Mouse (Mus musculus): ENCODE results near the gene 4632433K11Rik. TPM values are rescaled to one million over a fixed set of nuclear protein-coding genes. Genes with fewer than 3 reads are reported as not detected.

Gene 4632433K11Rik
- polyA plus RNA-seq, 1 experiment from 2014 or later: not detected

DNA sequence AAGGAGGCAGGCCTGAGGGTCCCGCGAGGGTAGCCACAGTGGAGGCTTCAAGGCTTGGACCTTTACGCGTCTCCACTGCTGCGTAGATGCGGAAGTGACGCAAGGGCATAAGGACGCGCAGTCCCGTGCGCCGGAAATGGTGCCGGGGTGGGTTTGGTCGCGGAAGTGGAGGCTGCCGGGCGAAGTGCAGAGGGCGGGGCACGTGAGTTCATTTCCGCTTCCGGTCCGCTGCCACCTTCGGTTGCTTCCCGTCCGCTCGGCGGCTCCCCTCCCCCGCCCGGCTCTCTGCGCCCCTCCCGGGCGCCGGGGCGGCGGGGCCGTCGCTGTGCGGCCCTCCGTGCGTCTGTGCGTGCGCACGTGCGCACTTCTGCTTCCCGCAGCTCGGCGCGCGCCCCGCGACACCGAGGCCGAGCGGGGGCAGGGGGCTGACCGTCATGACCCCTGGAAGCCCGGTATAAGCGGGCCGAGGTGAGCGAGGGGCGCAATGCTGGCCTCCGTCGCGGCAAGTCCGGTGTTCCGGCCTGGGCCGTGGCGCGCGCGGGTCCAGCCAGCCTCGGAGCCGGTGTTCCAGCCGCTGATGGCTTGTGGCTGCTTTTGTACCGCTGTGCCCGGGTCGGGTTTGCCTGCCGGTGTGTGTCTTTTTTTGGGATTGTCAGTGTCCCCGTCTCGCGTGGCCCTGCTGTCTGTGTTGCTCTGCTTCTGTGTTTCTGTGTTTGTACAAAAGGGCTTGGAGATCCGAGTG is 46.3 kb downstream of the 4632433K11Rik start, which contains the start of gene Epn1:
Gene Epn1 (plus strand): TSS at position 226 of the 742 bp plus-strand sequence.
- DNase-seq (ENCODE audit: low spot score) (peak; percentile 98), ATAC-seq (replicated peaks; ENCODE audit: low FRiP score, low read depth) (peak; percentile 97)
- Histone ChIP-seq H3K4me1 (replicated peaks; ENCODE audit: insufficient read depth, low read length) (no peaks in the 10 kb centered on the region; the same call in 1 of the 2 replicates), H3K9ac (ENCODE audit: low read depth, low read length) (peak within 1 kb of the TSS; percentile 97), H3K9me3 (replicated peaks; ENCODE audit: low read length) (no peaks in the 10 kb centered on the region), H3K27me3 (ENCODE audit: insufficient read depth, low read length) (no peaks in the 10 kb centered on the region), H3K4me2 (ENCODE audit: low read length) (peak within 1 kb of the TSS; percentile 61), H3K4me3 (replicated peaks; ENCODE audit: low read depth, low read length) (peak within 1 kb of the TSS; percentile 99), H3K27ac (peak within 1 kb of the TSS; percentile 96), H3K36me3 (ENCODE audit: insufficient read depth, low read length) (peaks cover 41% of the 10 kb centered on the region)
- under 1% methylated on average over 80 of the region's 81 CpGs for WGBS
- no peak for TF ChIP-seq CTCF (IDR thresholded peaks at IDR 0.05; ENCODE audit: low read depth)

DNA sequence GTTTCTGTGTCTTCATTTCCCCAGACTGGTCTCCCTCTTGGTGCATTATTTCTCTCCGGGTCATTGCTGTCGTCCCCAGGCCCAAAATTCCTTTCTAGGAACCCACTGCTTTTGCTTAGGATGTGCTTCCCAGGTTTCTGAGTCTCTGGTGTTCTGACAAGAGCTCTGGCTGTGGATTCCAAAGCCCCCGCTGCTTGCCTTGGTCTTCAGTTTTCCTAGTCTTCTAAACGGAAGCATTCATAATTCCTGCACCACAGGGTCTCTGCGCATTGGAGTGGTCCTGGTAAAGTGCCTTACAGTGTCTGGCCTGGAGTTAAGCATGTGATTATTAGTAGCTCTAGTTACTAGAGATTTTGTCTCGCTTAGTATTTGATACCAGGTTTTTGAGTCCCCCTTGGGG is 46.9 kb downstream of the 4632433K11Rik start:
- Histone ChIP-seq H3K4me3 (replicated peaks; ENCODE audit: low read depth, low read length) (peak overlapping the region; percentile 99), H3K4me1 (replicated peaks; ENCODE audit: insufficient read depth, low read length) (no peaks in the 10 kb centered on the region; the same call in 1 of the 2 replicates), H3K9me3 (replicated peaks; ENCODE audit: low read length) (no peaks in the 10 kb centered on the region), H3K27me3 (ENCODE audit: insufficient read depth, low read length) (no peaks in the 10 kb centered on the region), H3K9ac (ENCODE audit: low read depth, low read length) (peak overlapping the region; percentile 97), H3K27ac (peak overlapping the region; percentile 96), H3K36me3 (ENCODE audit: insufficient read depth, low read length) (peaks cover 45% of the 10 kb centered on the region; the same call in 1 of the 2 replicates), H3K4me2 (ENCODE audit: low read length) (peak overlapping the region; percentile 61)
- TF ChIP-seq CTCF (IDR thresholded peaks at IDR 0.05; ENCODE audit: low read depth): no peak
- DNase-seq (ENCODE audit: low spot score): no peak
- 11% methylated on average over 6 of the region's 6 CpGs for WGBS
- no peak for ATAC-seq (replicated peaks; ENCODE audit: low FRiP score, low read depth)

DNA sequence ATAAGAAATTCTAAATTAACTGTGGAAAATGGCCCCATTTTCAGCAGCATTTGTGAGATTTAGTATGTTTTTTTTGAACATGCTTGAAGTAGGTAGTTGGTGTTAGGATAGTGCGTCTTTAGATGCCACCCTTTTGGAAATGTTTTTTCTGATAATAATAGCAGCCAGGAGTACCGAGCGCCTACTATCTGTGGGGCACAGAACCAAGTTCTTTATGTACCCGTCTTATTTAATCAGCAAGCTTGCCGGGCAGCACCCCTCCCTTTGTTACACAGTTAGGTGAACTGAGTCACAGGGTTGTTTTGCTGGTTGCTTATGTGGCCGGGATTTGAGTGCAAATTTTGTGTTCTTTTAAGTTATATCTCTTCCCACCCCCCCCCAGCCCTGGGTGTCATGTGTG is 47.3 kb downstream of the 4632433K11Rik start:
- peak overlapping the region; percentile 99 for H3K4me3 ChIP-seq (replicated peaks; ENCODE audit: low read depth, low read length)
- no peaks in the 10 kb centered on the region; the same call in 1 of the 2 replicates for H3K4me1 ChIP-seq (replicated peaks; ENCODE audit: insufficient read depth, low read length)
- TF ChIP-seq CTCF (IDR thresholded peaks at IDR 0.05; ENCODE audit: low read depth): no peak
- WGBS: 58% methylated on average over 6 of the region's 6 CpGs
- peak overlapping the region; percentile 97 for H3K9ac ChIP-seq (ENCODE audit: low read depth, low read length)
- H3K27ac ChIP-seq: no peak overlapping the region
- no peaks in the 10 kb centered on the region for H3K27me3 ChIP-seq (ENCODE audit: insufficient read depth, low read length)
- peaks cover 47% of the 10 kb centered on the region; the same call in 1 of the 2 replicates for H3K36me3 ChIP-seq (ENCODE audit: insufficient read depth, low read length)
- H3K4me2 ChIP-seq (ENCODE audit: low read length): peak overlapping the region; percentile 61
- H3K9me3 ChIP-seq (replicated peaks; ENCODE audit: low read length): no peaks in the 10 kb centered on the region
- ATAC-seq (replicated peaks; ENCODE audit: low FRiP score, low read depth) (no peak), DNase-seq (ENCODE audit: low spot score) (no peak)

DNA sequence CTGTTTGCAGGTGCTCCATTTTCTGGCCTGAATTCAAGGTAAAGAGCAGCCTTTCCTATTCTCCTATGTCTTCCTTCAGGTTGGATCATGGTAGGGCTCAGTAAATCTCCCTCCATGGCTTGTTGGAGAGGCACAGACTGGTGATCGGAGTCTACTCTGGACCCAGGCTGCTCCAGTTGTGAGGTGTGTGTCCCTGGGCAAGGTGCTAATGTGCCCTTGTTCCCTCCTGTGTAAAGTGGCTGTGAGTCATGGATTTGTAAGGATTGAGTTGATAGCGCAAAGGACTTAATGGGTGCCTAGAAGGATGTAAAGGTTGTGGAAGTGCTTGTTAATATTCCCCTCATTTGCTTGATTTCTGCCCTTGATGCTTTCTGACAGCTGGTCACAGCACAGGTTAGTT is 48.0 kb downstream of the 4632433K11Rik start:
- no peak for ATAC-seq (replicated peaks; ENCODE audit: low FRiP score, low read depth)
- WGBS: 92% methylated on average over 2 of the region's 2 CpGs
- Histone ChIP-seq H3K4me3 (replicated peaks; ENCODE audit: low read depth, low read length) (no peak overlapping the region), H3K9ac (ENCODE audit: low read depth, low read length) (no peak overlapping the region), H3K36me3 (ENCODE audit: insufficient read depth, low read length) (peaks cover 41% of the 10 kb centered on the region; the same call in 1 of the 2 replicates), H3K4me1 (replicated peaks; ENCODE audit: insufficient read depth, low read length) (no peaks in the 10 kb centered on the region; the same call in 1 of the 2 replicates), H3K4me2 (ENCODE audit: low read length) (no peak overlapping the region), H3K27ac (no peak overlapping the region), H3K9me3 (replicated peaks; ENCODE audit: low read length) (no peaks in the 10 kb centered on the region), H3K27me3 (ENCODE audit: insufficient read depth, low read length) (no peaks in the 10 kb centered on the region)
- no peak for DNase-seq (ENCODE audit: low spot score)
- no peak for TF ChIP-seq CTCF (IDR thresholded peaks at IDR 0.05; ENCODE audit: low read depth)

DNA sequence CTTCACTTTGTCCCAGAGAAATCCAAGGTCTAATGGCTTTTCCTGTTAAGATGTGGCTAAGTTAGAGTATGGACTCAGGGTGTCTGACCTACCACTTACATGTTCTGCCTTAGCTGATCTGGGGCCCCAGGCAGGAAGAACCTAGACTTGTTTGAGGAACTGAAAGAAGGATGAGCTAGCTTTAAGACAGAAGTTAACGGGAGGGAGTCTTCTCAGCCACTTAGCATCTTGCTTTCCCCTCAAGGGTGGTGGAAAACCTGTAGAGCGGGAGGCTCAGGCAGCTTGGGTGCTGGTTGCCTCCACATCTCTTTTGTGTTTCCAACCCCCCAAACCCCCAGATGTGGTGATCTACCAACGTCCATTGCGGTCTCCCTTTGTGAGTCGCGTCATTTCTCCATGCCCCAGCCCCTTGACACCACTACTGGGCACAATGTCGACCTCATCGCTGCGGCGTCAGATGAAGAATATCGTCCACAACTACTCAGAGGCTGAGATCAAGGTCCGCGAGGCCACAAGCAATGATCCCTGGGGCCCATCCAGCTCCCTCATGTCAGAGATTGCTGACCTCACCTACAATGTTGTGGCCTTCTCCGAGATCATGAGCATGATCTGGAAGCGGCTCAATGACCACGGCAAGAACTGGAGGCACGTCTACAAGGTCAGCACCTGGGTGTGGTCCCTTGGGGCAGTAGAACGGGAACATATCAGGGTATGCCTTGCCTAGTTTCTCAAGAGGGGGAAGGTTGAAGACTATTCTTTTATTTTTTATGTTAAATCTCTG is 49.6 kb downstream of the 4632433K11Rik start:
- Histone ChIP-seq H3K4me3 (replicated peaks; ENCODE audit: low read depth, low read length) (no peak overlapping the region), H3K27me3 (ENCODE audit: insufficient read depth, low read length) (no peaks in the 10 kb centered on the region), H3K4me1 (replicated peaks; ENCODE audit: insufficient read depth, low read length) (no peaks in the 10 kb centered on the region; the same call in 1 of the 2 replicates), H3K9ac (ENCODE audit: low read depth, low read length) (peak overlapping the region; percentile 18; the same call in 1 of the 2 replicates), H3K4me2 (ENCODE audit: low read length) (no peak overlapping the region), H3K9me3 (replicated peaks; ENCODE audit: low read length) (no peaks in the 10 kb centered on the region), H3K36me3 (ENCODE audit: insufficient read depth, low read length) (peaks cover 30% of the 10 kb centered on the region; the same call in 1 of the 2 replicates), H3K27ac (no peak overlapping the region)
- TF ChIP-seq CTCF (IDR thresholded peaks at IDR 0.05; ENCODE audit: low read depth): no peak
- 87% methylated on average over 18 of the region's 18 CpGs for WGBS
- DNase-seq (ENCODE audit: low spot score) (no peak), ATAC-seq (replicated peaks; ENCODE audit: low FRiP score, low read depth) (no peak)

Other genes with a start within 250 kb of the 4632433K11Rik start
- gene Tmem238, start 244.5 kb upstream of the 4632433K11Rik start, polyA plus RNA-seq (2015; fragmentation: Nextera tagmentation; extraction: Ambion mirVana): 35.9 and 40.4 TPM in 2 replicates
- 453 and 480 TPM in 2 replicates for gene Rpl28, start 241.2 kb upstream of the 4632433K11Rik start, polyA plus RNA-seq (2015; fragmentation: Nextera tagmentation; extraction: Ambion mirVana)
- 198 and 203 TPM in 2 replicates for gene Ube2s, start 221.5 kb upstream of the 4632433K11Rik start, polyA plus RNA-seq (2015; fragmentation: Nextera tagmentation; extraction: Ambion mirVana)
- 0.62 and 0.67 TPM in 2 replicates for gene Shisa7, start 189.4 kb upstream of the 4632433K11Rik start, polyA plus RNA-seq (2015; fragmentation: Nextera tagmentation; extraction: Ambion mirVana)
- gene Isoc2b, start 163.9 kb upstream of the 4632433K11Rik start, polyA plus RNA-seq (2015; fragmentation: Nextera tagmentation; extraction: Ambion mirVana): 11.0 and 12.4 TPM in 2 replicates
- gene Isoc2a, start 157.0 kb upstream of the 4632433K11Rik start, polyA plus RNA-seq (2015; fragmentation: Nextera tagmentation; extraction: Ambion mirVana): 0.72 and 0.77 TPM in 2 replicates
- gene Gm36210, start 127.6 kb upstream of the 4632433K11Rik start, polyA plus RNA-seq (2015; fragmentation: Nextera tagmentation; extraction: Ambion mirVana): not detected in 2 replicates
- 3.5 and 3.9 TPM in 2 replicates for gene Zfp628, start 118.9 kb upstream of the 4632433K11Rik start, polyA plus RNA-seq (2015; fragmentation: Nextera tagmentation; extraction: Ambion mirVana)
- 2.1 and 2.6 TPM in 2 replicates for gene Nat14, start 112.1 kb upstream of the 4632433K11Rik start, polyA plus RNA-seq (2015; fragmentation: Nextera tagmentation; extraction: Ambion mirVana)
- 0.91 and 1.1 TPM in 2 replicates for gene Ssc5d, start 108.3 kb upstream of the 4632433K11Rik start, polyA plus RNA-seq (2015; fragmentation: Nextera tagmentation; extraction: Ambion mirVana)
- gene Sbk2, start 69.7 kb upstream of the 4632433K11Rik start, polyA plus RNA-seq (2015; fragmentation: Nextera tagmentation; extraction: Ambion mirVana): 0.12 and 0.13 TPM in 2 replicates
- gene Sbk3, start 63.0 kb upstream of the 4632433K11Rik start, polyA plus RNA-seq (2015; fragmentation: Nextera tagmentation; extraction: Ambion mirVana): 0.05 TPM in 1 of 2 replicates, not detected in the other
- 21.2 and 21.3 TPM in 2 replicates for gene Zfp579, start 38.0 kb upstream of the 4632433K11Rik start, polyA plus RNA-seq (2015; fragmentation: Nextera tagmentation; extraction: Ambion mirVana)
- 12.8 and 14.1 TPM in 2 replicates for gene Zfp524, start 19.7 kb upstream of the 4632433K11Rik start, polyA plus RNA-seq (2015; fragmentation: Nextera tagmentation; extraction: Ambion mirVana)
- 30.4 and 31.8 TPM in 2 replicates for gene Fiz1, start 19.4 kb upstream of the 4632433K11Rik start, polyA plus RNA-seq (2015; fragmentation: Nextera tagmentation; extraction: Ambion mirVana)
- 4.7 and 5.7 TPM in 2 replicates for gene Gm44973, start 18.6 kb upstream of the 4632433K11Rik start, polyA plus RNA-seq (2015; fragmentation: Nextera tagmentation; extraction: Ambion mirVana)
- 4.7 and 5.6 TPM in 2 replicates for gene Zfp865, start 13.7 kb upstream of the 4632433K11Rik start, polyA plus RNA-seq (2015; fragmentation: Nextera tagmentation; extraction: Ambion mirVana)
- 22.7 and 23.5 TPM in 2 replicates for gene Ccdc106, start 13.6 kb upstream of the 4632433K11Rik start, polyA plus RNA-seq (2015; fragmentation: Nextera tagmentation; extraction: Ambion mirVana)
- 5.7 and 6.6 TPM in 2 replicates for gene Zfp784, start 4.3 kb downstream of the 4632433K11Rik start, polyA plus RNA-seq (2015; fragmentation: Nextera tagmentation; extraction: Ambion mirVana)
- gene Zfp580, start 17.4 kb downstream of the 4632433K11Rik start, polyA plus RNA-seq (2015; fragmentation: Nextera tagmentation; extraction: Ambion mirVana): 48.7 and 54.0 TPM in 2 replicates
- 95.0 and 103 TPM in 2 replicates for gene U2af2, start 28.0 kb downstream of the 4632433K11Rik start, polyA plus RNA-seq (2015; fragmentation: Nextera tagmentation; extraction: Ambion mirVana)
- 58.4 and 61.7 TPM in 2 replicates for gene Epn1, start 46.1 kb downstream of the 4632433K11Rik start, polyA plus RNA-seq (2015; fragmentation: Nextera tagmentation; extraction: Ambion mirVana)
- not detected in 2 replicates for gene Rfpl4, start 82.8 kb downstream of the 4632433K11Rik start, polyA plus RNA-seq (2015; fragmentation: Nextera tagmentation; extraction: Ambion mirVana)
- 0.79 and 0.83 TPM in 2 replicates for gene Rasl2-9, start 91.8 kb downstream of the 4632433K11Rik start, polyA plus RNA-seq (2015; fragmentation: Nextera tagmentation; extraction: Ambion mirVana)
- not detected in 2 replicates for gene Vmn1r55, start 115.6 kb downstream of the 4632433K11Rik start, polyA plus RNA-seq (2015; fragmentation: Nextera tagmentation; extraction: Ambion mirVana)
- not detected in 2 replicates for gene Vmn1r56, start 162.6 kb downstream of the 4632433K11Rik start, polyA plus RNA-seq (2015; fragmentation: Nextera tagmentation; extraction: Ambion mirVana)
- gene Vmn1r57, start 184.4 kb downstream of the 4632433K11Rik start, polyA plus RNA-seq (2015; fragmentation: Nextera tagmentation; extraction: Ambion mirVana): not detected in 2 replicates